Mouse (Mus musculus): ENCODE data around the gene Tatdn2.

Gene Tatdn2

DNA sequence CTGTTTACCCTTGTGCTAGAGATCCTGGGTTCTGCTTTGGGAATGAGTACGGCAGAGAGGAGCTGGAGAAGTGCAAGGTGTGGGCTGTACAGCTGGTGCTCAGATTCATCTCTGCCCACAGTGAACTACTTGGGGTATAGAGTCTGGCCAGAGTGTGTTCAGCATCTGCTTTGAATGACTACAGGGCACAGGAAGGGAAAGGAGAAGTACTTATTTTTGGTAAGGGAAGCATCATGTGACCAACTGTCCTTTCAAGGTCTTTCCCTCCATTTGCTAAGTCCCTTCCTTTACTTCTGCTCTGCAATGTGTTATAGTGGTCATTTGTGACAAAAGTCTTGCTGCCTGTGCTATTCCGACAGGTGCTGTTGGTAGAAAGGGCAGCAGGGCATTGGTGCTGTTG, 17.4 kb downstream of the Tatdn2 start:
- no peak for DNase-seq (ENCODE audit: low read depth)

DNA sequence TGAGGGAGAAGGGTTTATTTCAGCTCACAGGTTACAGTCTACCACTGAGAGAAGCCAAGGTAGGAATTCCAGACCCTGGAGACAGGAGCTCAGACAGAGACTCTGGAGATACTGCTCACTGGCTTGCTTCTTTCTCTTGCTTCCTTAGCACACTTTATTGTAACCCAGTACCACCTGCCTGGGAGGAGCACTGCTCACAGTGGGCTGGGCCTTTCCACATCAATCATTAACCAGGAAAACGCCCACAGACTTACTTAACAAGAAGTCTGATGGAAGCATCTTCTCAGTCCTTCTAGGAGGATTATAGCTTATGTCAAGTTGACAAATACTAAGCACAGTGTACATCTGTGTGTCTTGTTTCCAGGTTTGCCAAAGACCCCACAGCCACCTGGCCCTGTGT, 17.9 kb downstream of the Tatdn2 start:
- no peak for DNase-seq (ENCODE audit: low read depth)

DNA sequence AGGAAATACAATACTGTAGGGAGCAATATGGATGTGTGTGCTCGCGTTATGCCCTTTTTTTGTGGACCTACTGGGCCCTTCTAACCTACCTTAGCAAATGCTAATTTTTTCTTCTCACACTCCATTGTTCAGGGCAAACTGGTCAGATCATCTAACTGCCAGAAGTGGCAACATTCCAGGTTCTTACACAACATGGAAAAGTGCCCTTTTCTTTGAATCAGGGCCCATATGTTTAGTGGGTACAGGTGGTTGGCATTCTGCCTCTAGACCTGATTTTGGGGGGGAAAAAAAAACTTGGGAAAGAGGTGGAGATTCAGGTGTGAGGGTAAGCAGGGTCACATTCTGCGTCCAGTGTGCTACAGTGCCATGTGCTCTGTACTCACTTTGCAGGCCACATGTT, 20.7 kb downstream of the Tatdn2 start:
- no peak for DNase-seq (ENCODE audit: low read depth)

DNA sequence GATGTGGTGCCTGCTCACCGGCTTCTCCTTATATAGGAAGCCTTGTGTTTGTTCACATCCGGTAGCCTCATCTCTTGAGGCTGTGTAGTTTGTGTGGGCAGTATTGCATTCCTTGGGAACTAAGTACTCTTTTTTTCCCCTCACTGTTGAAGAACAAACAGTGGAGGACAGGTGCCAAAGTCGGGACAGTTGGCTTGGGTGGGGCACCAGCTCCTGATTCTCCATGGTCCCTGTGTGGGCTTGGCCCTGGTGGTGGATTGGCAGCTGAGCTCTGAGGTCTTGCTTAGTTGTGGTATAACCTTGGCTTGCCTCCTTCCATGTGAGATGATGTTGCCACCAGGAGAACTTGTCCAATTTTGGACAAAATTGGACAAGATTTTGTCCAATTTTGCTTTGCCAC, 23.0 kb downstream of the Tatdn2 start, which contains the start of gene Ghrl:
TSS of gene Ghrl (minus strand) at position 3 of the 400 bp plus-strand sequence.
- no peak for DNase-seq (ENCODE audit: low read depth)

DNA sequence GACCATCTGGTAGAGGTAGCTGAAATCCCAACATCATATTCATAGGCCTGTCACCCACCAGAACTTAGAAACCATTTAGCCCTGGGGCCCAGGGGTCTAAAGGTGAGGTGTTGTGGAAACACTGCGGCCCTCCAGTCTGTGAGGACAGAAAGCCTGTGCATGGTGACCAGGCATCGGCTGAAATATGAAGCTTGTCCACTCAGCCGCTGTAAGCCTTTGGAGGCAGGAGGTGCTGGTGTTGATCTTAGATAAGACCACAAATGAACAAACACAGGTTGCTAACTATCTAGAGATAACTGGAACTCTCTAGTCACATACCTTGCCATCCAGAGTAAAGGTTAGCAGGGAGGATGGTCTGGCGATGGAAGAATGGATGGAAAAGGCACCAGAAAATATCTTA, 24.2 kb downstream of the Tatdn2 start:
- no peak for DNase-seq (ENCODE audit: low read depth)

DNA sequence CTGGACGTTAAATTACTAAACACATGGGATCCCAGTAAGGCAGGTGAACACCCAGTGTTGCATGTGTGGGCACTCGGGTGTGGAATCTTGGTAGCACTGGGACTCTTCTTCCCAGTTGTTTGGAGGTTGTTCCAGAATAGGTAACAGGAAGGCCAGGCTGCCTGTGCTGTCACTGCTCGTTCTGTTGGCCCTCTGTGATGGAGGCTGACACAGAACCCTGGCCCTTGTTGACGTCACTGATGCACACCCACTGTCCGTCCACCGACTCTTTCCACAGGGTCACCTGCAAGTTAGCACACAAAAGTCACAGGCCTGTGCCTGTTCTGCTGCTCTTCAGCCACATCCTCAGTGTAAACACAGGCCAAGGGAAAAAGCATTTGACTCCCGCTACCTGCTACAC, 31.3 kb downstream of the Tatdn2 start:
- no peak for DNase-seq (ENCODE audit: low read depth)

DNA sequence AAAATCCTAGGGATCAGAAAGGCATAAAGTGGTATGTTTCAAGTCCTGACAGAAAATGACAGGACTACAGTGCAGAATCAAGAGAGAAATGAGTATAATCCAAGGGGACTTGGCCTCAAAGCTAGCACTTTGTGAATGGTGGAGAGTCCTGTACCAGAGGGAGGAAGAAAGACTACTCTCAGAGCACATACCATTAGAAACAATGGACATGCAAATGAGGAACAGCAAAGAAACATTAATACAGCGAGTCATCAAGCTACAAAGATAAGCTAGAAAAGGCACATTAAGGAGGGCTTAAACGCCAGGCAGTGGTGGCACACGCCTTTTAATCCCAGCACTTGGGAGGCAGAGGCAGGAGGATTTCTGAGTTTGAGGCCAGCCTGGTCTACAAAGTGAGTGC, 34.4 kb downstream of the Tatdn2 start:
- no peak for DNase-seq (ENCODE audit: low read depth)

DNA sequence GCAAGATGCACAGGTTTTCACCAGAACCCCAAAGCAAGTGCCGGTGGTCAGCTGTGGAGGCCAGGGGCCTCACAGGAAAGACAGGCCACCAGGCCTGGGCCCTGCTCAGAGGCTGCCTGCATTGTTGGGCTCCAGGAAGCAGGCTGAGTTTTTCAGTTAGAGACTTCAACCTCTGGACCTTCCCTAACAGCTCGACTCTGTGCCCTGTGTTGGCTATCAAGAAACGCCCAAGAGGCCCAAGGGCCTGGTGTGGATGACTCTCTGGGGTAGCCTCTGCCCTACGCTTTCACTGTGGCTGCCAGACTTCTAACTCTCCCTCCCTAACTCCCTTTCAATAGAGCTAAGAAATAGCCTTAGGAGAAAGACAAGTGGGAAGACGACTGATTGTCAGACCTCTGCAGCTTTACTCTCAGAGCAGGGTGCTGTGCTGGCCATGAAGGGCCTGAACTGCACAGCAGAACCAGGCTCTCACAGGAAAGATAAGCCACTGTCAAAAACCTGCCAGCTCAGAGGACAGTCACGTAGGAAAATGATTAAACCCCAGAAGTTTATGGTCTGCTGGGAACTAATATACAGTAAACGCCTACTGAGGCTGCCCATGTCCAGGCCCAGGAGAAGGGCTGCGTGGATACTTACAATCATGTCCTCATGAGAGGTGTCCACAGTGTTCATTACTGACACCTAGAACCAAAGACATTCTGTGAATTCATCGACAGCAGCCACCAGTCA, 40.6 kb downstream of the Tatdn2 start:
- DNase-seq (ENCODE audit: low read depth), result no peak

DNA sequence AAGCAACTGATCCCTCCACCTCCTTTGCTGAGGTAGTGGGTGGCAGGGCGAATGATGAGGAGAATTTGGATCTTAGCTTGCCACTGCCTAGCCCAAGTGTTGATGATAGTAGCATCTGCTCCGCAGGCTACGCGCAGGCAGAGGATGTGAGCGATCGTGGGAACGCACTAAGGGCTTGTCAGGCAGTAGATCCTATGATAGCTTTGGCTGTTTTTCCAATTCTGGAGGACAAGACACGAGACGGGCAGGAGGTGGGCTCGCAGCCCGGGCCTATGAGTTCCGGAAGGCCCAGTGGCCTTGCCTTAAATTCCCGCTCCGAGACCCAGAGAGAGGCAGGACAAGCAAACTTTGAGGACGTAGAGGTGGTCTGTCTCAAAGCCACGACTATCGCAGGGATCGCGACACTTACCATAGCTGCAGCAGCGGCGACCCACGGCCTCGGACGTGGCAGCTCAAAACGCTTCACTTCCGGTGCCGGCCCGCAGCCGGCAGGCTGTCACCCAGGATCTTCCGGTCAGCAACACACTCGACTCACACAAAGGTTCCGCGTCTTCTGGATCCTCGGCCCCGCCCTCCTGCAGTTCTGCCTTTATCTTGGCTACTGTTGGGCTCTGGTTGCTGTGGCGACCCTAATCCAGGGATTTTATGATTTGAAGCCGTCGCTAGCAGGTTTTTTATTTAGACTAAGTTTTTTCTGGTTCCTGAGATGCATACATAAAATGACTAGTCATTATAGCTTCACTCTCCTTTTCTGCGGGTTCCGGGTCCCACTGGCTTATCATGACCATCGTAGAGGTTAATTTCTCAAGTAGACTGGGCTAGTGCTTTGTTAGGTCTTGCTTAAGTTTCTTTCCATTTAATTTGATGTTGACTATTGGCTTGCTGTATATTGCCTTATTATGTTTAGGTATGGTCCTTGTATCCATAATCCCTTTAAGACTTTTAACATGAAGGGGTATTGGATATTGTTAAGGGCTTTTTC, 43.7 kb downstream of the Tatdn2 start, which contains the start of gene Sec13:
TSS of gene Sec13 (minus strand) at position 508 of the 982 bp plus-strand sequence.
- DNase-seq (ENCODE audit: low read depth), result peak; percentile 94

DNA sequence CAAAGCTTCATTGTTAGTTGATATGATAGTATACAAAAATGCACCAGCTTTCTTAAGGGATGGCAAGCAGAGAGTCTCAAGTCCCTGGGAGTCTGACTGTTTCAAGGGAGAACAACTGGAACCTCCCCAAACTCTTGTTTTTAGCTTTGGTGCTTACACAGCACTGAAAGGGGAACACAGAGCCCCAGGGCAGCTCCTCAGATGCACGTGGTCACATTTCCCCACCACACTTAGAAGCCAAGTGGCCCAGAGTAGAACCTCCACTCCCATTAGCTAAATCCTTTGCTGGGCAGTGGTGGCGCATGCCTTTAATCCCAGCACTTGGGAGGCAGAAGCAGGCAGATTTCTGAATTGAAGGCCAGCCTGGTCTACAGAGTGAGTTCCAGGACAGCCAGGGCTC, 44.6 kb downstream of the Tatdn2 start:
- DNase-seq (ENCODE audit: low read depth), result no peak

DNA sequence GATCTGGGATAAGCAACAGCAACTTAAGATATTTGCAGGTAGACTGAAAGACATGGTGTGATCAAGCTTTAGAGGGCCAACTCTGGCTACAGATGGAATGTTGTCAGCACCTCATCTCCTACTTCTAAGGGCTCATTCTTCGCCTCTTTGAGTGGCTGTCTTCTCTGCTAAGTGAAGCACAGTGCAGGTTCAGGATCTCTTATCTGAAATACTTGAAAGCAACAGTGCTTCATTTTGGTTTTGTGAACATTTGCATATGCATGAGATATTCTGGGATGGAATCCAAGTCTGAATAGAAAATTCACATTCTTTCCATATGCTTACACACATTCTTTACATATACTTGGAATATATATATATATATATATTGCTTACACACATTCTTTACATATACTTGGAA, 45.5 kb downstream of the Tatdn2 start:
- DNase-seq (ENCODE audit: low read depth), result no peak

DNA sequence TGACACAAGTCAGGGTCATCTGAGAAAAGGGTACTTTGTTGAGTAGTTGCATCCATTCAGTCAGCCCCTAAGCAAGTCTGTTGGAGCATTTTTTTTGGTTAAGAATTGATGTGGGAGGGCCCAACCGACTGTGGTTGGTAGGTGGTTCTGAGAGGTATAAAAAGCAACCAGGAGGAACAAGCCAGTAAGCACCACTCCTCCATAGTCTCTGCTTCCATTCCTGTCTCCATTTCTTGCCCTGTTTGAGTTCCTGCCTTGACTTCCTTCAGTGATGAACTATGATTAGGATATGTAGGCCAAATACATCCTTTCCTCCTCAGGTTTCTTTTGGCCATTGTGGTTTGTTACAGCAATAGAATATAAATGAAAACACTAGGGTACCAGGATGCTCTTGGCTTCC, 46.3 kb downstream of the Tatdn2 start:
- DNase-seq (ENCODE audit: low read depth), result no peak

DNA sequence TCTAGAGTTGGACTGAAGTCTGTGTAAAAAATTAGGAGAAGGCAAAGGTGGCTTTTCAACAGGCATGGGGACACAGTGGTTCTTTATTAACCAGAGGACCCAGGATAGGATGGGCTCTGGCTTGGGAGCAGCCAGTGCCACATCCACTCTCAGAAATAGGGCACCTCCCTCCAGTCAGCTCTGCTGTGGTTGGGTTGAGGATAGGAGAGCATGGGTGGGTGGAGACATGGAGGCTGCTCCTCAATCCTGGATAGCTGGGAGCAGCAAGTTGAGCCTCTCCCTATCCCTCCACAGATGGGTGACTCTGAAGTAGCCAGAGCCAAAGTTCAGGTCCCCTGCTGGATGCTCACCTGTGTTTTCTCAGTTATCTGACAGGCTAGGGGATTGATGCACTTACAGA, 48.3 kb downstream of the Tatdn2 start:
- no peak for DNase-seq (ENCODE audit: low read depth)

DNA sequence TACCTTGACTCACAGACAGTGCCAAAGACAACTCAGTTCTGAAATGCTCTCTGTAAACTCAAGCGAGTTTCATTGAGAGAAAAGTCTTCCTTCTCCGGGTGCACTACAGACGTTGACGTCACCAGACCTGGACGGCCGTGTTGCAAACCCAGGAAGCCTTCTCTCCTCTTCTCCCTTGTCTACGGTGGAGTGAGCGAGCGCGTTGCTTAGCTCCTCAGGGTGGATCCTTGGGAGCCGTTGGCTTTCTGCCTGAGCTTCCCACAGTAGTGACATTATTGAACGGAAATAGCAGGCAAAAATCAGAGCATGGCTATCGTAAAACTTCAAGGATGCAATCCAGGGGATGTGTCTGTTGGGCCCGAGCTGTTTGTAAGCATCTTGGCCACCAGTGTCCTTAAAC, 50.4 kb downstream of the Tatdn2 start:
- no peak for DNase-seq (ENCODE audit: low read depth)

DNA sequence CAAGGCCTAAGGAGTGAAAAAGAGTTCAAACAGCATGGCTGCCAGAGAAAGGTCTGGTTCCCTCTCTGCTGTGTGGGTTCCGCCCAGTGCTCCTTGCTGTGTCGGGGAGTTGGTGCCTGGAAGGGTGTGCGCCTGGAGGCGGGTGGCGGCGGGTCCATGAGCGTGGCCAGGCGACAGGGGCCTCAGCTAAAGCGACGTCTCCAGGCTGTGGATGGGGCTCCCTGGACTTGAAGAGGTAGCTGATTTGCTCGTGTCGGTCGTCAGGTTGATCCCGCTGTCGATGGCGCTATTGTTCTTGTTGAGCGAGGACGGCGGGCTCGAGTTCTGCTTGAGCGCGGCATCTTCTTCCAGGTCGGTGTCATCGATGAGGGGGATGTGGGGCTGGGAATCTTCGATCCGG, 51.5 kb downstream of the Tatdn2 start:
- DNase-seq (ENCODE audit: low read depth), result no peak

DNA sequence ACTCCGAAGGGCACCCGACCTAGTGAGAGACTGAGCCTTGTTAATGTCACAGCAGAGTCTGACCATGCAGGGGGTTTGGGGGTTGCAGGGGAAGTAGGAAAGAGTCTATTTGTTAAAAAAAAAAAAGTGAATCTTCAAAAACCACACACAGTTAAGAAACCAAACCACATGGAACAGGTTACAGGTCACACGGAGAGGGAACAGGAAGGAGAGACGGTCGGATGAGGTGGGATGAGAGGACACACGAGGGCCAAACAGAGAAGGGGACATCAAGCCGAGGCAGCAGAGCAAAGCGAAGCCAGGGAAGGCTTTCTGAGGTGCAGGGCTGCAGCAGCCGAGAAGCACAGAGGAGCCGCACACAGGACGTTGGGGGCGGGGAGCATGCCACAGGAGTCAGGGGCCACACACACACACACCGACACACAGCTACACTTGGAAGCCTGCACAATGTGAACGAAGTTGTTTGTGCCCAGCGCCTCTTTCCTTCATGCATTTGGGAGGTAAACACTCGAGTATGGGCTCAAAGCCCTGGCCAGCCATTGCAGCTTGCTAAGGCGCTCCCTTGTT, 52.4 kb downstream of the Tatdn2 start:
- peak; percentile 19 for DNase-seq (ENCODE audit: low read depth)

All from induced T-regulatory cell, adult 2 months (primary cell).